Mouse (Mus musculus): ENCODE results near the gene Tctex1d4.
A peak's percentile ranks its signal among the peaks of the same experiment; 100 is the strongest.

The Tctex1d4 gene

DNA sequence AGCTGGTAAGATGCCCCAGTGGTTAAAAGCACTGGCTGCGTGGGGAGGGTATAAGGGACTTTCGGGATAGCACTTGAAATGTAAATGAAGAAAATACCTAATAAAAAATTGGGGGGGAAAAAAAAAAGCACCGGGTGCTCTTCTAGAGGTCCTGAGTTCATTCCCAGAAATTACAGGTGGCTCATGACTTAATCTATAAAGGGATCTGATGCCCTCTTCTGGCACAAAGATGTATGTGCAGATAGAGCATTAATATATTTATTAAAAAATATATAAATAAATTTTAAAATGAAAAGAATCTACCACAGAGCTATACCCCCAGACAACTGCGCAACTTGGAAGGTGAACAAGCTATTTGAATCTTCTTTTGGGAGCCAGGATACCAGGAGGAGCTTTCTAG, 14.0 kb downstream of the Tctex1d4 start:
- peak; percentile 38 for DNase-seq

DNA sequence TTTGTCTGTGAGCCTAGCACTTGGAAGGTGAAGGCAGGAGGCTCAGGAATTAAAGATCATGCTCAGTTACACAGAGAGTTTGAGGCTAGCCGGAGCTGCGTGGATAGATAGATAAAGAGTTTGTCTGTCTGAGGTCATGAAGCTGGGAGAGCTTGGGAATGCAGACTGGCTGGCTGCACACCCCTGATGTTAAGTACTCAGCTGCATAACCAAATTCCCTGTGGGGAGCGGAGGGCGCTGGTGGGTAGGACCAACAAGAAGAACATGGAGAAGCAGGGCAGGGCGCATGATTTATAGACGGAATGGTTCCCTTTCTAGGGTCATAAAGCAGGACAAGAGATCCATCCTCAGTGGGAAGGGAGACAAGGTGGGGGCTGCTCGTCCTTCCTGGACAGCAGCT, 16.4 kb downstream of the Tctex1d4 start:
- DNase-seq: no peak

DNA sequence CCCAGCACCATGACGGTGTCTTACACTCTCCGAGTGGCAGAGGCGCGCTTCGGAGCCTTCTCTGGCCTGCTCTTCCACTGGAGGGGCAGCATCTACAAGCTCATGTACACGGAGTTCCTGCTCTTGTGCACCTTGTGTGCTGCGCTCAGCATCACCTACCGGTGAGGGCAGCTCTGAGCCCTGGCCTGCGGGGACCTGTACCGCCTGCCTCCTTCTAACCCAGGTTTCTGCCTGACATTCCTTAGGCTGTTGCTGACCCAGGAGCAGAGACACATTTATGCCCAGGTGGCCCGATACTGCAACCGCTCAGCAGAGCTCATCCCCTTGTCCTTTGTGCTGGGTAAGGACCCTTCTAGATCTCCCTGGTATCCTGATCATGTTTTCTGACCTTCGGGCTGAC, 18.7 kb downstream of the Tctex1d4 start:
- no peak for DNase-seq

DNA sequence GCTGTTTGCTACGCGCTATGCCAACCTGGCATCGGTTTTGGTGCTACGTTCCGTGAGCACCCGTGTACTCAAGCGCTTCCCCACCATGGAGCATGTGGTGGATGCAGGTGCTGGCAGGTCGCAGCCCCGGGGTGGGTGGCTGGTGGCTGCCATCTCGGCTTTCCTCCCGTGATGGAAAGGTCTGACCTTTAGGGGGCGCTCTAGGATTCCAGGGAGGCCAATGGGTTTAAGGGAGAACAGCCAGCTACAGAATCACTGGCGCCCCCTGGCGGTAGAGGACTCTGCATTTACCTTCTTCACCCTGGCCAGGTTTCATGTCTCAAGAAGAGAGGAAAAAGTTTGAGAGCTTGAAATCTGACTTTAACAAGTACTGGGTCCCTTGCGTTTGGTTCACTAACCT, 19.6 kb downstream of the Tctex1d4 start:
- DNase-seq: peak; percentile 91

DNA sequence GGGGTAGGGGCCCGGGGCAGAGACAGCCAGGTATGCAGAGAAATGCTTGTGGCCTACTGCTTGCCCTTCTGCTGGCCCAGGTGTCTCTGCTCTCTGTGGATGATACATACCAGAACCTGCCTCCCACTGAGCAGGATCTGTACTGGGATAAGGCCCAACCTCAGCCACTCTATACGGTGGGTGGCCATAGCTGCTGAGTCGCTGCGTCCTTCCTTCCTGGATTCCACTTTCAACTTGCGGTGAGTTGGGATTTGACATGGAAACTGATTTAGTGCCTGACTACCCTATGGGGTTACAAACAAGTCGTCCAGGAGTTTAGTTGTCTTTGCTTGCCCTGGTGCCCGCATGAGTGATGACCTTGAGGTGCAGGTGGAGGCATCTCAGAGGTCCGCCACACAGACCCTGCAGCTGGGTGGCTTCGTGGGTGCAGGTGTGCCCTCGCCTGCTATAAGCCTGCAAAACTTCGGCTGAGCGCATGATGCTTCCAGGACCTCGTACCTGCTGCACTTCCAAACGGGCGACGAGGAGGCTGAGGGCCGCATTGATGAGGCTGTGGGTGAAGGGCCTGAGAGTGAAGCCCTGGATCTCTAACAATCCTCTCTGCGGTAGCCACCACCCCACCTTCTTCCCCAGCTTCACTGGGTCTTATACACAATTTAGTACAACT, 21.6 kb downstream of the Tctex1d4 start:
- no peak for DNase-seq

DNA sequence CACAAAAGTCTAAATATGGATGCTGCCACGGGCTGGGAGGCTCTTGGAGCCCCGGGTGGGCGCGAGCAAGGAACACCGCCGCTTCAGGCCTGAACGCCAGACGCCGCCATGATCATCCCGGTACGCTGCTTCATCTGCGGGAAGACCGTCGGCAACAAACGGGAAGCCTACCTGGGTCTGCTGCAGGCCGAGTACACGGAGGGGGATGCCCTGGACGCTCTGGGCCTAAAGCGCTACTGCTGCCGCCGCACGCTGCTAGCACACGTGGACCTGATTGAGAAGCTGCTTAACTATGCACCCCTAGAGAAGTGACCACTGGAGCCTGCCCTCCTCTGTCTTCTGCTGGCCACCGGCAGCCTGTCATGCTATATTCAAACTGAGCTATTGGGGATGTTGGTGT, 22.2 kb downstream of the Tctex1d4 start:
- DNase-seq: no peak

DNA sequence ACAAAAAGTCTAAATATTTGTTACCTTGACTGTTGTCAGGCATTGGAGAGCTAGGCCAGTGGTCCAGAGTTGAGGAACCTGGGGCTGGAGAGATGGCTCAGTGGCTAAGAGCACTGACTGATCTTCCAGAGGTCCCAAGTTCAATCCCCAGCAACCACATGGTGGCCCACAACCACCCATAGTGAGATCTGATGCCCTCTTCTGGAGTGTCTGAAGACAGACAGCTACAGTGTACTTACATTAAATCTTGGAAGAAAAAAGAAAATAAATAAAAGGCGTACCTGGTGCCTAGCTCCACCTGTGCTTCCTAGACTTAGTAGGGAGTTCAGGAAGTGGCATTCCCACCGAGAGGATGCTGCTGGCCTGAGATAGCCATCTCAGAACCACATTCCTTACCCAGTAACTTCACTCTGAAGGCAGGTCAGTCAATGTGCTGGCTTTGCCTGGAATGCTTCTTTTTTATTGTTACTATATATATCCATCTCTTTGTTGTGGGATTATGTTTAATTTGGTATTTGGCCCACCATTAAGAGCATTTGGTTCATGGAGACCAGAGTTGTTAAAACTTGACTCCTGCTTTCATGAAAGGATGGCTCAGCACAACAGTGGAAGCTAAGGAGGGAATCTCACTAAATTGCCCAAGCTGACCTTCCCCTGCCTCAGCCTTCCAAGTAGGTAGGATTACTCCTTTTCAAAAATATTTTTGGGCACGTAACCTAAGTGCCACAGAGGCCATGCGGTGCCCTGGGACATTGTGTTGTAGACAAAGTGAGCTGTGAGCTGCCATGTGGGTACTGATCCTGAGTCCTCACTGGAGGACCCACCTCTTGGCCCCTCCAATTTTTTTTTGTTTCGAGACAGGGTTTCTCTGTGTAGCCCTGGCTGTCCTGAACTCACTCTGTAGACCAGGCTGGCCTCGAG, 23.0 kb downstream of the Tctex1d4 start:
- DNase-seq: no peak

DNA sequence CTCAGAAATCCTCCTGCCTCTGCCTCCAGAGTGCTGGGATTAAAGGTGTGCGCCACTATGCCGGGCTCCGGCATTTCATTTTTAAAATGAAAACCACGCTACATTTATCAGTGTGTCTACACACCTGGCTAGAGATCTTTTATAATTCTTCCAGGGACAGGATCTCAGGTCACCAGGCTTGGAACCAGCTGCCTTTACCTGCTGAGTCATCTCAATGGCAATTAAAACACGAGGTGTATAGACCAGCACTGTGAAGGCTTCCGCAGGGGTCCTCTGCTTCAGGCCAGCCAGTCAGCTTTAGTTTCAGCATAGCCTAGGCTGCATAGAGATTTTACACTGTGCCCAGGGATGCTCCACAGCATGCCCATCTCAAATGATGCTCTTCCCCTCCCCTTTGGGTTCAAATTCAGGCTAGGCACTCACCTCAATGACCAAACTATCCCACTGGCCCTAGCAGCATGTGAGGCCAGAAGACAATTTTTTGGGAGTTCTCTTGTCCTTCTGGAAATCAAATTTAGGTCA, 23.7 kb downstream of the Tctex1d4 start:
- no peak for DNase-seq

DNA sequence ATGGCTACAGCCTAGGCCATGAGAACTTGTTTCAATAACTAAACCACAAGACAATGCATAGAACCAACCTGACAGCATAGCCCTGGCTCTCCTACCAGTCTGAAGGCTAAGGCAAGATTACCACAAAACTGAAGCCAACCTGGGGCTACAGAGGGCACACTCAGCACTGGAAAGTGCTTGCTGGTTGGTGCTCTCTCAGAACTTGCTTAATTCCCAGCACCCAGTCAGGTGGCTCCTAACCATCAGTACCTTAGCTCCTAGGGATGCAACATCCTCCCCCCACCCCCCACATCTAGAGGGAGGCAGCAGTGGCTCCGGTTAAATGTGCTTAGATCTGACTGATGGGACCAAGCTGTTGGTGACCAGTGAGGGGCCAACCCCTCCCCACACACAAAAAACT, 24.8 kb downstream of the Tctex1d4 start:
- no peak for DNase-seq

DNA sequence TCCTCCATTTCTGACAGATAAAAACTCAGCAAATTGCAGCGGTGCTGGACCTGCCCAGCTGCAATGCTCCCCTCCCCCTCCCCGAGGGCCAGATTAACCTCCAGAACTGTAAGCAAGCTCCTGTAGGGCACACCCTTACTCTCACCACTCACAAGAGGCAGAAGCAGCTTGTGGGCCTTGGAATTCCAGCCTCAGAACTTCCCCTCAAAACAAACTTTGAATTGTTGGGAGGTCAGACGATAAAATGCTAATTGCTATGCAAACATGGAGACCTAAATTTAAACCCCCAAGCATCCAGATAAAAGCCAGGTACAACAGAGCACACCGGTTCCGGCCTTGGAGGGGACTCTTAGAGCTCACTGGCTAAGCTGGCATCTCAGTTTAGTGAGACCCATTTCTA, 26.1 kb downstream of the Tctex1d4 start:
- no peak for DNase-seq

DNA sequence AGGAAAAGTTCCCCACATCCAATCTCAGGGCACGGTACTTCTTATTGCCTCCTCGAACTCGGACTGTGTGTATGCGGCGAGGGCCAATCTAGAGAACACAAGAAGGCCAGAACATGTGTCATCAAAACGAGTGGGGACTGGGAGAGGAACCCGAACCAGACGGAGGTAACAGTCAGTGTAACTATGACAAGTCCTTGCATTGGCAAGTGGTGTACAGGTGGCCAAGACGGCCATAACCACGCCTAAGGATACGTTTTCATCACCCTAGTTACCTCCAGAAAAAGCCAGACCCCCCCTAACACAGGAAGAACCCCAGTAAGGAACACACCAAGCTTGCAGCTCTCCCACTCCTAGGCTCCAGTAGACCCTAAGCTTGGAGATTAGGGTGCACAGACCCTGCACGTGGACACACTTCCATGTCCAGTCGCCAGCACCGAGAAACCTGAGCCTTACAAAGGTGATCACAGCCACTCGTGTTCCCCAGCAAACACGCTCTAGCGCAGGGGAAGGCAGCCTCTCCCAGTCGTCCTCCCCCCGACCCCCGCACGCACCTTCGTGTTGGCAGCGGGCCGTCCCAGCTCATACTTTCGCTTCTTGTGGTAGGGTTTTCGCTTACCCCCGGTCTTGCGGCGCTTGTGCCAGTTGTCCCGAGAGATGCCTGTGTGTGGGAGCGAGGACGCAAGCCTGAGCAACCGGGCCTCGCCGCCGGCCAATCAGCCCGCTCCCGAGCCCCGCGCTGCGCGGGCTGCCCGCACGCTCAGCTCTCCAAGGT, 28.6 kb downstream of the Tctex1d4 start:
- no peak for DNase-seq

DNA sequence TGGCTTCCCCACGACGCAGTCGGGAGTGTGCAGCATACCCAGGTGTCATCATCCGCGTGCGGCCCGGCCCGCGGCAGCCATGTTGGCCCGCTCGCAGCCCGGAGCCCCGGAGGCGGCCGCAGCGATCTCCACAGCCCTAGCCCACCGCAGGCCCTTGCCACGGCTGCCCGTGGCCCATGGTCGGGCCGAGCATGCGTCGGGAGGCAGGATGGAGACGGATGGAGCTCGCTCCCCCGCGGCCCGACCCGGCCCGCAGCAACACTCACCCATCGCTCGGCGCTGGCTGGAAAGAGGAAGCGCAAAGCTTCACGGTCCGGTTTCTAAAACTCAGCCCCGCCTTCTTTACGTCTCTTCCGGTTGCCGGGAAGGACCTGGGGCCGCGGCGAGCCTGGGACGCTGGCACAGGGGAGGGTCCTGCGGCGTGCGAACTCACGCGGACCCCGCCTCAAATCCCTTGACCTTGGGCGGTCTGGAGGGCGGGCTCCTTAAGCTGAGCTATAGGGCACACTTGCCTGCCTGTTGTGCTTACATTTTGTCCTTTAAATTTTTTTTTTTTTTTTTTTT, 29.3 kb downstream of the Tctex1d4 start, which contains the start of gene Rps8:
Gene Rps8 (minus strand): TSS at position 452 of the 564 bp plus-strand sequence.
- peak; percentile 95 for DNase-seq

DNA sequence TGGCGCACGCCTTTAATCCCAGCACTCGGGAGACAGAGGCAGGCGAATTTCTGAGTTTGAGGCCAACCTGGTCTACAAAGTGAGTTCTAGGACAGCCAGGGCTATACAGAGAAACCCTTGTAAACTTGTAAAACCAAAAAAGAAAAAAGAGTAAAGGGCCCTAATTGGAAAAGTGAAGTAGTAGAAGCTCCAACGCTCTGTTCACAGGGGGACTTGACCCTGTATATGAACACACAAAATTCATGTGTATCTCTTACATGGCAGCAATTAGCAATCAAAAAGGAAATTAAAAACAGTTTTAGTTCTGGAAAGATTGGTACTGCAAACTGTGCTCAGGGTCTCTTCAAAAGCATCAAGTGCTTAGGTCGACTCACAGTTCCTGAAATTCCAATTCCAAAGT, 29.8 kb downstream of the Tctex1d4 start:
- no peak for DNase-seq

DNA sequence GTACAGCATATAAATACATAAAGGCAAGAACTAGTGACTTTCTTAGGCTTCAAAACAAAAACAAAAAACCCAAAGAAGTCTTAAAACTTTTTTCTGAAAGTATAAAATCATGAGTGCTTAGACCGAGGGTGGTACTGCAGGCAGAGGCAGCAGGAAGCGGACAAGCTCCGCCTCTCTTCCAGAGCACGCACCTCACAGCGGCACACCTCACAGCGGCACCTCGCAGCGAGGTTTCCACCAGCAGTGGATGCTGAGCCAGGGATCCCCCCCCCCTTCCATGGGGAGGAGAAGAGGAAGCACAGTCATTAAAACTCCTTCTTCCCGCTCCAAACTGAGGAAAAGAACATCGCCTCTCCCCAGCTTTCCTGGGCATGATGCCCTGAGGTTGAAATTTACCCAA, 33.1 kb downstream of the Tctex1d4 start:
- DNase-seq: no peak

DNA sequence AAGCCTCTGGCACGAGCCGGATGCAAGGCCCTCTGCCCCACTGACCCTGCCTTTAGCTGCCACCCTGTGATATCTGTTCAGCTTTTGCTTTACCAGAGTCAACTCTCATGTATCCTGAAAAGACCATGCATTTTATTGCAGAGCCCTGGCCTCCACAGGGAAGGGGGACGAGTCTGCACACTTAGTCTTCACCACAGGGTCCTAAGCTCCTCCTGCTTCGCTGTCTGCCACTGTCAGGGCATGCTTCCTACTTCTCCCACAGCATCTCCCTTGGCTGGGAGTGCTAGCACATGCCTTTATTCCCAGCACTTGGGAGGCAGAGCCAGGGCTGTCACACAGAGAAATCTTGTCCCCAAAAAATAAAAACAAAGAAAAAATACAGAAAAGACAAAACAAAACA, 34.6 kb downstream of the Tctex1d4 start:
- no peak for DNase-seq

DNA sequence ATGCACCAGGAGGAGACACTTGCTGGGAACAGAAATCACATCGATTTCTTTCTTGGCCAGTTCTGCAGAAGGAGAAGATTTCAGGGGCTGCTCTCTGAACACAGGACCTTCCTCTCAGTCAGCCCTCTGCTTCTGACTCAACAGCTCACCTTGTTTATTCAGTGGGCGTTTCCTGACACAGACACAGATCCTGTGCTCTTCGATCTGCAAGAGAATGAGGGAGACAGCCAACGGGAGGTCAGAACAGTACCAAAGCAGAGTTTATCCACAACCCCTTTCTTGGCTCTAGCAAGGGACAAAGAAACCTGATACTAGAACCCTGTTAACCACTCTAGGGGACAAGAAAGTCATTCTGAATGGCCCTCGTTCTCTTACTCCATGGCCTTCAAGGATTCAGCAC, 43.3 kb downstream of the Tctex1d4 start:
- DNase-seq: no peak
